Mouse (Mus musculus): Measurements from ENCODE around the gene Atf2.

The Atf2 gene

GRCm38 (mm10) chr2:73775683-73776310 is 116.6 kb downstream of the Atf2 start:
- DNase-seq (ENCODE audit: low spot score): no peak

DNA sequence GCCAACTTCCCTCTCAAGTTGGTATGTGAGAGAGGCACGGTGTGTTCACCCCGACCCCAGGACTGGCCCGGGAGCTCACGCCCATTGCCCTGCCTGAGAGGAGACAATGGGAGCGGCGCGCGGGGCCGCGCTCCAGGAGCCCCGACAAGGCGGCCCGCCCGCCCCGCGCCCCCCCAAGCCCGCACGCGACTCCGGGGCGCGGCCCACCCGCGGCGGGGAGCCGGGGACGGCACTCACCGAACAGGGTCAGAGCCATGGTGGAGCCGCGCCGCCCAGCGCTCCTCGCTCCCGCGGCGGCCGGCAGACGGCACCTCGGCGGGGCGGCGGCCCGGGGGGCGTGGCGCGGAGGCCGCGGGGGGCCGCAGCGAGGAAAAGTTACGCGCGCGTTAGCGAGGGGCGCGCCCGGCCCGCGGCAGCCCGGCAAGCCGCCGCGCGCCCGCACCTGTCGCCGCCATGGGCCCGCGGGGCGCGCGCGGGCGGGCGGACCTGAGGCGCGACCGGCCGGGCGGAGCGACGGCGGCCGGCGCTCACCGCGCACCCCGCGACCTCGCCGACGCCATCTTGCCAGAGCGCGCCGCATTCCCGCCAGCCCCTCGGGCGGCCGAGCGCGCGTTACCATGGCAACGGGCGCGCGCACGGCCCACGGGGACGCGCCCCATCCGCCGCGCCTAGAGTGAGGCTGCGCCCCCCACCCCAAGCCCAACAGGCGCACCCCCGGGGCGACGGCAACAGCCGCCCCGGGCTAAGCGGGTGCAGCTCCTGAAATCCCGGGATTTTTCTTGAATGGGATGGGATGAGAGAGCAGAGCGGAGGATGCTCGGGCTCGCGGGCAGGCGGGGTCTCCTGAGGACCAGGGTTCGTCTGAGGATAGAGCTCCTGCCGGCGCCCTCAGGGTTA is 117.4 kb downstream of the Atf2 start, which contains the start of gene Chn1:
Chn1 (minus strand) TSS at position 561 of the 897 bp plus-strand sequence.
- DNase-seq (ENCODE audit: low spot score): peak; percentile 61

GRCm38 (mm10) chr2:73772945-73773344 is 119.5 kb downstream of the Atf2 start:
- no peak for DNase-seq (ENCODE audit: low spot score)

- DNase-seq (ENCODE audit: low spot score): no peak
Observed at GRCm38 (mm10) chr2:73768669-73769068, 123.8 kb downstream of the Atf2 start.

Data from urinary bladder, postnatal 25 days (tissue).